Mouse (Mus musculus) liver, embryonic 11.5 days (tissue): ENCODE measurements around the gene 1700017B05Rik. TPM values are rescaled to one million over a fixed set of nuclear protein-coding genes. Genes with fewer than 3 reads are reported as not detected.
"Not testable (repeated sequence)": the region's sequence is repeated elsewhere in the genome, so short reads cannot be mapped to it uniquely, and the experiment has no call there.

Experiments used
- ATAC-seq: fragments of 200-750 bp; cut with Nextera tagmentation; replicated peaks from 2 replicates; pipeline ENCODE4 v1.8.0; 2017; ENCODE audit warnings: moderate number of reproducible peaks, mild to moderate bottlenecking, moderate TSS enrichment, moderate library complexity; ENCODE audit not compliant: low FRiP score
- DNase-seq: peaks from one replicate; pipeline ENCODE4 v3.0.0-alpha.2; 2017; ENCODE audit warnings: low spot score
- H3K27ac ChIP-seq: fragments of 300-500 bp; sonication (generic); 2 replicates; pipeline ENCODE4 v1.5.1; 2014; ENCODE audit warnings: mild to moderate bottlenecking, low read depth, low read length, control low read depth
- H3K27me3 ChIP-seq: fragments of 300-500 bp; sonication (generic); replicated peaks from 2 replicates; pipeline ENCODE4 v1.6.1; 2014; ENCODE audit warnings: low read length, mixed read lengths; ENCODE audit not compliant: control insufficient read depth, insufficient read depth
- H3K36me3 ChIP-seq: fragments of 300-500 bp; sonication (generic); 2 replicates; pipeline ENCODE4 v1.6.1; 2014; ENCODE audit warnings: mild to moderate bottlenecking, low read length, moderate library complexity, mixed read lengths; ENCODE audit not compliant: control insufficient read depth, insufficient read depth
- H3K4me1 ChIP-seq: fragments of 300-500 bp; sonication (generic); replicated peaks from 2 replicates; pipeline ENCODE4 v1.6.1; 2014; ENCODE audit warnings: low read length, mixed read lengths; ENCODE audit not compliant: control insufficient read depth, insufficient read depth
- H3K4me2 ChIP-seq: fragments of 300-500 bp; sonication (generic); 2 replicates; pipeline ENCODE4 v1.6.1; 2014; ENCODE audit warnings: mild to moderate bottlenecking, control low read depth, moderate library complexity
- H3K4me3 ChIP-seq: fragments of 300-500 bp; sonication (generic); 2 replicates; pipeline ENCODE4 v1.5.1; 2014; ENCODE audit warnings: low read depth, low read length, control low read depth
- H3K9ac ChIP-seq: fragments of 300-500 bp; sonication (generic); 2 replicates; pipeline ENCODE4 v1.6.1; 2014; ENCODE audit warnings: low read depth, low read length, control low read depth
- H3K9me3 ChIP-seq: fragments of 300-500 bp; sonication (generic); 2 replicates; pipeline ENCODE4 v1.6.1; 2016; ENCODE audit warnings: low read length, inconsistent platforms, mixed read lengths; ENCODE audit not compliant: control insufficient read depth
- WGBS: fragments of 180-500 bp; shearing (Covaris S2); extraction: QIAGEN DNeasy Blood & Tissue Kit; methylation state at CpG from one replicate; pipeline ENCODE4 v1.1.7; 2014; 5-methylcytosine and 5-hydroxymethylcytosine counted together
- polyA plus RNA-seq: library from polyadenylated mRNA; unstranded; fragments of >200 nt; fragmentation: Nextera tagmentation; extraction: Ambion mirVana; gene quantifications from 2 replicates; pipeline ENCODE4 v1.2.1, GENCODE M21; 2014

1700017B05Rik gene
- polyA plus RNA-seq, 1 experiment from 2014 or later = 29.5 TPM

- Histone ChIP-seq H3K4me1 (no peaks in the 10 kb centered on the region), H3K4me2 (no peak overlapping the region), H3K9ac (no peak overlapping the region), H3K36me3 (no peaks in the 10 kb centered on the region), H3K27ac (no peak overlapping the region), H3K9me3 (no peaks in the 10 kb centered on the region), H3K4me3 (no peak overlapping the region), H3K27me3 (no peaks in the 10 kb centered on the region)
- ATAC-seq (no peak), DNase-seq (no peak)
- WGBS = 66% methylated on average over 9 of the region's 9 CpGs
These were observed 49.8 kb downstream of the 1700017B05Rik start for GRCm38 (mm10) chr9:57212448-57213222.

GRCm38 (mm10) chr9:57209316-57209715 is 53.1 kb downstream of the 1700017B05Rik start:
- H3K9ac ChIP-seq = no peak overlapping the region
- no peaks in the 10 kb centered on the region for H3K9me3 ChIP-seq
- no peak for DNase-seq
- no peak overlapping the region for H3K4me3 ChIP-seq
- no peaks in the 10 kb centered on the region for H3K36me3 ChIP-seq
- WGBS = 31% methylated on average over 3 of the region's 3 CpGs
- H3K4me1 ChIP-seq = no peaks in the 10 kb centered on the region
- no peaks in the 10 kb centered on the region for H3K27me3 ChIP-seq
- H3K4me2 ChIP-seq = no peak overlapping the region
- ATAC-seq = no peak
- no peak overlapping the region for H3K27ac ChIP-seq

- Histone ChIP-seq H3K4me2 (no peak overlapping the region), H3K36me3 (no peaks in the 10 kb centered on the region), H3K27ac (no peak overlapping the region), H3K27me3 (no peaks in the 10 kb centered on the region), H3K9ac (no peak overlapping the region), H3K4me1 (no peaks in the 10 kb centered on the region), H3K9me3 (no peaks in the 10 kb centered on the region), H3K4me3 (no peak overlapping the region)
- ATAC-seq = no peak
- DNase-seq = no peak
- 72% methylated on average over 2 of the region's 2 CpGs for whole genome bisulfite sequencing
These were observed 55.5 kb downstream of the 1700017B05Rik start for GRCm38 (mm10) chr9:57206896-57207295.

GRCm38 (mm10) chr9:57203571-57203970 is 58.8 kb downstream of the 1700017B05Rik start:
- H3K27ac ChIP-seq, H3K4me2 ChIP-seq, H3K9ac ChIP-seq, H3K36me3 ChIP-seq, H3K4me3 ChIP-seq, H3K9me3 ChIP-seq, H3K4me1 ChIP-seq, H3K27me3 ChIP-seq, DNase-seq, ATAC-seq: not testable (repeated sequence)
- 43% methylated on average over 13 of the region's 13 CpGs for WGBS

Other genes starting within 250 kb of the 1700017B05Rik start
- gene Sin3a, start 190.6 kb downstream of the 1700017B05Rik start, polyA plus RNA-seq = 37.1 and 37.8 TPM in 2 replicates
- 45.0 and 47.7 TPM in 2 replicates for gene Man2c1, start 131.9 kb downstream of the 1700017B05Rik start, polyA plus RNA-seq
- 4.1 and 4.5 TPM in 2 replicates for gene Neil1, start 114.3 kb downstream of the 1700017B05Rik start, polyA plus RNA-seq
- 94.4 and 96.7 TPM in 2 replicates for gene Commd4, start 104.3 kb downstream of the 1700017B05Rik start, polyA plus RNA-seq
- gene Trcg1, start 26.1 kb downstream of the 1700017B05Rik start, polyA plus RNA-seq = not detected in 2 replicates
- gene Ppcdc, start 177.5 kb upstream of the 1700017B05Rik start, polyA plus RNA-seq = 19.9 and 22.0 TPM in 2 replicates
- 9.7 and 12.8 TPM in 2 replicates for gene Scamp5, start 205.4 kb upstream of the 1700017B05Rik start, polyA plus RNA-seq
- 2.1 and 3.1 TPM in 2 replicates for gene Rpp25, start 241.4 kb upstream of the 1700017B05Rik start, polyA plus RNA-seq